Mouse (Mus musculus) liver, adult 2 months (tissue): ENCODE measurements around the gene Pitpna. TPM values are rescaled to one million over a fixed set of nuclear protein-coding genes. Genes with fewer than 3 reads are reported as not detected.

Experiments
- DNase-seq: peaks from one replicate; pipeline ENCODE4 v3.0.0-alpha.2; 2011; ENCODE audit warnings: low read depth, low spot score; ENCODE audit errors: extremely low read depth
- H3K27ac ChIP-seq: fragments of 200-500 bp; replicated peaks from 2 replicates; pipeline ENCODE4 v1.5.1; 2012; ENCODE audit warnings: low read depth, mild to moderate bottlenecking, control low read depth, inconsistent platforms, low read length; ENCODE audit not compliant: insufficient read depth
- H3K27me3 ChIP-seq: fragments of 200-500 bp; 2 replicates; pipeline ENCODE4 v1.6.1; 2012; ENCODE audit warnings: mild to moderate bottlenecking, moderate library complexity, low read length, inconsistent platforms; ENCODE audit not compliant: control insufficient read depth, insufficient read depth
- H3K36me3 ChIP-seq: fragments of 200-500 bp; 2 replicates; pipeline ENCODE4 v1.6.1; 2012; ENCODE audit warnings: low read length, inconsistent platforms; ENCODE audit not compliant: control insufficient read depth, insufficient read depth
- H3K4me1 ChIP-seq: fragments of 200-500 bp; 2 replicates; pipeline ENCODE4 v1.6.1; 2011; ENCODE audit warnings: low read length; ENCODE audit not compliant: control insufficient read depth, insufficient read depth
- H3K4me3 ChIP-seq: fragments of 200-500 bp; 2 replicates; pipeline ENCODE4 v1.5.1; 2011; ENCODE audit warnings: low read depth, mild to moderate bottlenecking, control low read depth, low read length, moderate library complexity; ENCODE audit not compliant: insufficient read depth
- H3K79me2 ChIP-seq: fragments of 200-500 bp; 2 replicates; pipeline ENCODE4 v1.6.1; 2012; ENCODE audit warnings: inconsistent platforms, mild to moderate bottlenecking, low read length, moderate library complexity; ENCODE audit not compliant: control insufficient read depth, insufficient read depth
- H3K9ac ChIP-seq: fragments of 200-500 bp; 2 replicates; pipeline ENCODE4 v1.6.1; 2012; ENCODE audit warnings: low read depth, mild to moderate bottlenecking, control low read depth, inconsistent platforms, low read length
- CTCF ChIP-seq: fragments of 200-500 bp; IDR thresholded peaks from 2 replicates; pipeline ENCODE4 v1.5.1; 2011; ENCODE audit warnings: low read depth, low read length, control low read depth
- POLR2A ChIP-seq: fragments of 200-500 bp; IDR thresholded peaks from 2 replicates; pipeline ENCODE4 v1.6.1; 2011; ENCODE audit warnings: low read length, control low read depth; ENCODE audit not compliant: insufficient read depth; ENCODE audit errors: extremely low read depth
- WGBS: fragments of 180-500 bp; shearing (Covaris S2); methylation state at CpG from one replicate; pipeline ENCODE4 v1.1.7; 2018; 5-methylcytosine and 5-hydroxymethylcytosine counted together
- polyA plus RNA-seq: library from polyadenylated mRNA; depleted of rRNA; stranded (reverse); fragments of >200 nt; gene quantifications from 2 replicates; pipeline ENCODE4 v1.2.3, GENCODE M21; 2012
- total RNA-seq: library from RNA; depleted of rRNA; stranded (reverse); fragments of >200 nt; gene quantifications from 2 replicates; pipeline ENCODE4 v1.2.3, GENCODE M21; 2014

The Pitpna gene
- total and polyA plus RNA-seq, 2 experiments: 21.0 to 28.9 TPM

DNA sequence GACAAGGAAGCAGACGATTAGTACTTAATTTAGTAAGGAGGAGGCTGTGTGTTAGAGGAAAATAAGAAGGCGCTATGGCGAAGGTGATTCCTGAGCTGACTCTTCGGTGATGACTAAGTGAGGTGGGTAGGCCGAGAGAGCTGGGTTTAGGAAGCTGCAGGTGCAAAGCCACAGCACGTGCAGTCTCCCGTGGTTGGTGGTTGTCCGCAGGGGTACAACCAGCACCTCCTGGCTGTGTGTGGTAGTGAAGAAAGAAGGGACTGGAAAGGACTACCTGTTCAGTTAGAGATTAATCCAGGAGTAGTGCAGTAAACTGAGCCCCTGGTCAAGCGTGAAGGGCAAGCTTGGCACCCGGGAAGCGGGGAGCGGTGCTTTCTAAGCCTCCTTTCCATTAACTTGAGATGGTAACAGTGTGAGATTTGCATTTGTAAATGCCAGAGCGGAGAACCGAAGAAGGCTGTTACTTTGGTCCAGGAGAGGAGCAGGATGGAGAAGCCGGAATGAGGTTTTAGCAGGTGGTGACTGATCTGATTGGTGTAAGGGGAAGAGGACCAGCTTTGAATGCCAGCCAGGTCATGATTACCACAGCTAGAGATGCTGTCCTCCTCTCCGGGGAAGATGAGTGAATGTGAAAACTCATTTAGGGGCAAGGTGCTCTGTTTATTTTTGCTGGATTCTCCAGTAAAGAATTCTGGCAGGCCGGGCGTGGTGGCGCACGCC, 64.5 kb downstream of the Pitpna start:
- no peaks in the 10 kb centered on the region for H3K36me3 ChIP-seq
- H3K4me1 ChIP-seq: peaks cover 29% of the 10 kb centered on the region
- peak overlapping the region; percentile 81 for H3K4me3 ChIP-seq
- DNase-seq: no peak
- 43% methylated on average over 20 of the region's 20 CpGs for WGBS
- peaks cover 9% of the 10 kb centered on the region for H3K79me2 ChIP-seq
- H3K27me3 ChIP-seq: no peaks in the 10 kb centered on the region
- peak overlapping the region; percentile 81; the same call in 1 of the 2 replicates for H3K9ac ChIP-seq
- peak overlapping the region; percentile 1; the same call in 1 of the 2 replicates for H3K27ac ChIP-seq
- no peak for TF ChIP-seq CTCF
- TF ChIP-seq POLR2A: no peak

DNA sequence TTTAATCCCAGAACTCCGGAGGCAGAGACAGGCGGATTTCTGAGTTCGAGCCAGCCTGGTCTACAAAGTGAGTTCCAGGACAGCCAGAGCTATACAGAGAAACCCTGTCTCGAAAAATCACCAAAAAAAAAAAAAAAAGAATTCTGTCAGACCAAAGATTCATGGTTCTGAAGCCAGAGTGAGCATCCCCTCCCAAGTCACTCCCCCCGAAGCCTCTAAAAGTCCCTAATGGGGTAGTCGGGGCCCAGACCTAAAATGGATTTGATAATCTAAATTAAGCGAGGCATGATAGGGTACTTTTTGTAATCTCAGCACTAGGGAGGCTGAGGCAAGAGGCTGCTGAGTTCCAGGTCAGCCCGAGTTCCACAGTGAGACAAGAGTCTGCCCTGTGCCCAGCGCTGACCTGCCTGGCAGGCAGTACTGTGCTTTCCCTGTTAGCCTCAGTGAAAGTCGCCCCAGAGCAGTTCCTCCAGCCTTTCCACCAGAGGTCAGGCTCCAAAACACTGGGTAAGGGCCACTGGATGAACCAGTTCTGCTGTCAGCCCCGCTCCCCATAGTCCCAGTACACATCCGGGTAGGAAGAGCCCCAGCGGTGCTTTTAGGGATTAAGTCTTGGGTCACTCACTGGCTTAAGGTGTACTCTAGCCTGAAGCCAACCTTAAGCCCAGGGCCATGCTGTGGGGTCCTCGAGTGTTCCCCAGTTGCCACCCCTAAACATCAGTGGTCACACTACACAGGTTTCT, 65.2 kb downstream of the Pitpna start:
- H3K4me1 ChIP-seq: peaks cover 29% of the 10 kb centered on the region
- peak; percentile 75 for DNase-seq

DNA sequence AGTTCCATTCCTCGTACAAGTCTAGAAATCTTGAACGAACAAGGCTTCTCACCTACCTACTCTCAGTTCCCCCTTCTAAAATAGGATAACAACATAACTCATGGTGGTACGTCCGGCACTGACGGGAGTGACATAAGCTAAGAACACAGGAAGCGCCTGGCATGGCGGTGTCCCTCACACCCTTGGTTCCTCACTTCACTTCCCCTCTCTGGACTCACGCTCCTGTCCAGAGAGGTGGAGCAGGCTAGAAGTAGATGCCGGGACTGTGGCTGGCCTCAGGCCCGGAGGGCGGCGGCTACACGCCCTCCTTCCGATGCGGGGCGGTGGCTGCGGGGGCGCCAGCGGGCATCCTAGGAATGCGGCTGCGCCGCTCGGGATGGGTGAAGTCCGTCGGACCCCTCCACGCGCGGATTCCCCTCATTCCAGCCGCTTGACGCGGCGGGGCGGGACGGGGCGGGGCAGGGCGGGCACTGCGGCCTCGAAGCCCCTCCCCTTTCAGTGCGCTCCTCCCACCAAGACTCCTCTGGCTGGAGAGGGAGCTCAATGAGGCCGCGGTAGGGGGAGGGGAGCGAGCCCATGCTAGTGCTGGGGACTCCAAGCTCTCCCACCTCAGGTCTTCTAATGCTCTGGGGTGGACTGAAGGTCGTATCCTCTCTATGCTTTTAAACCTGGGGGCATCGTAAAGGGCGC, 66.0 kb downstream of the Pitpna start:
- no peak for TF ChIP-seq CTCF
- TF ChIP-seq POLR2A: no peak
- Histone ChIP-seq H3K36me3 (no peaks in the 10 kb centered on the region), H3K4me1 (peaks cover 30% of the 10 kb centered on the region), H3K4me3 (peak overlapping the region; percentile 75), H3K9ac (peak overlapping the region; percentile 68), H3K79me2 (peaks cover 9% of the 10 kb centered on the region), H3K27me3 (no peaks in the 10 kb centered on the region), H3K27ac (peak overlapping the region; percentile 63)
- peak; percentile 58 for DNase-seq
- WGBS: 3% methylated on average over 45 of the region's 45 CpGs

More for the DNA sequence above, 65.2 kb downstream of the Pitpna start:
- Histone ChIP-seq H3K36me3 (no peaks in the 10 kb centered on the region), H3K27ac (peak overlapping the region; percentile 63), H3K27me3 (no peaks in the 10 kb centered on the region), H3K9ac (peak overlapping the region; percentile 68), H3K79me2 (peaks cover 9% of the 10 kb centered on the region), H3K4me3 (peak overlapping the region; percentile 75)
- peak; percentile 35; the same call in 1 of the 2 replicates for TF ChIP-seq CTCF
- TF ChIP-seq POLR2A: no peak
- WGBS: 37% methylated on average over 14 of the region's 14 CpGs

- peaks cover 9% of the 10 kb centered on the region for H3K79me2 ChIP-seq
- H3K36me3 ChIP-seq: no peaks in the 10 kb centered on the region
- peak overlapping the region; percentile 85; the same call in 1 of the 2 replicates for H3K9ac ChIP-seq
- 43% methylated on average over 25 of the region's 25 CpGs for WGBS
- no peak for DNase-seq
- H3K4me1 ChIP-seq: peaks cover 35% of the 10 kb centered on the region
- peak overlapping the region; percentile 84 for H3K27ac ChIP-seq
- H3K4me3 ChIP-seq: peak overlapping the region; percentile 75; the same call in 1 of the 2 replicates
- H3K27me3 ChIP-seq: no peaks in the 10 kb centered on the region
- TF ChIP-seq CTCF (no peak), POLR2A (no peak)
Observed at GRCm38 (mm10) chr11:75654471-75655390, 66.8 kb downstream of the Pitpna start.
